8 mouse cellular contexts compared by ENCODE assay signal in genomic region chr4:122898313-122898712, GRCm38 (mm10). TPM values are rescaled to one million over a fixed set of nuclear protein-coding genes. Genes with fewer than 3 reads are reported as not detected.
A peak's percentile ranks its signal among the peaks of the same experiment; 100 is the strongest.
DNase-seq lines count a peak whose midpoint lies in the region; ATAC-seq and TF ChIP-seq lines count a peak whose summit lies in the region.

No protein-coding gene starts in this region.

- no peak overlapping the region for H3K4me3 ChIP-seq in bone marrow macrophage, adult 2 months (ENCODE audit: insufficient read depth, low read length)

- TF ChIP-seq POLR2A in bone marrow macrophage, adult 2 months (IDR thresholded peaks at IDR 0.05; ENCODE audit: borderline replicate concordance, low read depth, low read length) = no peak

- H3K27ac ChIP-seq in bone marrow macrophage, adult 2 months (ENCODE audit: insufficient read depth, low read depth, low read length) = peak overlapping the region; percentile 21

- TF ChIP-seq CTCF in bone marrow macrophage, adult 2 months (IDR thresholded peaks at IDR 0.05; ENCODE audit: low read depth, low read length) = no peak

- peak; percentile 50 to 71 for DNase-seq in spleen, adult 18-20 months
- no peak for DNase-seq in spleen, adult 12 weeks (ENCODE audit: low spot score)
- DNase-seq in kidney, adult 8-10 months = peak; percentile 49 to 82
- peak; percentile 62 to 63 for DNase-seq in lung, adult 18-20 months
- DNase-seq in right cerebral cortex, adult 2 months (ENCODE audit: low spot score in 2 of 2) = peak; percentile 85 to 87

- peaks cover 43% of the 10 kb centered on the region for H3K4me1 ChIP-seq in bone marrow macrophage, adult 2 months (ENCODE audit: control insufficient read depth, insufficient read depth, low read length)

- ATAC-seq in frontal cortex, adult (ENCODE audit: low TSS enrichment) = peak; percentile 82
- no peak; the same call in 1 of the 2 replicates for ATAC-seq in erythroid progenitor cell, adult 5-6 weeks (replicated peaks; ENCODE audit: low FRiP score, poor library complexity, severe bottlenecking)

RNA-seq across cellular contexts. Expression of gene Cap1, which starts 12.5 kb away (rescaled TPM):
- 495 and 593 TPM in 2 replicates for polyA plus RNA-seq in bone marrow macrophage, adult 2 months (2012; ENCODE audit: insufficient read depth, insufficient read length, missing spikeins)
- 80.5 and 81.8 TPM in 2 replicates for total RNA-seq in erythroid progenitor cell, adult 5-6 weeks (2015; ENCODE audit: low replicate concordance)
- 71.2 and 81.2 TPM in 2 replicates for total RNA-seq in erythroid progenitor cell, adult 5-6 weeks (2017; ENCODE audit: low replicate concordance)
